Mouse (Mus musculus) heart, postnatal 0 days (tissue): Measurements from ENCODE around the gene Spint3.

Experiments used
- CTCF ChIP-seq: IDR thresholded peaks from 2 replicates; pipeline ENCODE4 v1.5.1; 2016; ENCODE audit warnings: antibody characterized with exemption, control low read depth, low read depth
- EP300 ChIP-seq: IDR thresholded peaks from 2 replicates; pipeline ENCODE4 v1.6.1; 2016; ENCODE audit warnings: antibody characterized with exemption, low read depth

- TF ChIP-seq CTCF (no peak), EP300 (no peak)
Observed at GRCm38 (mm10) chr2:164544454-164545097, 28.7 kb downstream of the Spint3 start.
